Mouse (Mus musculus): ENCODE measurements around the gene Gstk1.

The Gstk1 gene

GRCm38 (mm10) chr6:42265391-42266330, 19.9 kb downstream of the Gstk1 start:
- DNase-seq (ENCODE audit: low spot score) = no peak

GRCm38 (mm10) chr6:42270817-42271216, 25.1 kb downstream of the Gstk1 start:
- DNase-seq (ENCODE audit: low spot score) = no peak

- no peak for DNase-seq (ENCODE audit: low spot score)
These were observed 30.4 kb downstream of the Gstk1 start for GRCm38 (mm10) chr6:42276151-42276550.

- no peak for DNase-seq (ENCODE audit: low spot score)
These were observed 37.3 kb downstream of the Gstk1 start for GRCm38 (mm10) chr6:42282865-42283528.

GRCm38 (mm10) chr6:42286448-42286847, 40.7 kb downstream of the Gstk1 start, which contains the start of gene Clcn1:
TSS of gene Clcn1 (plus strand) at chr6:42286685.
- no peak for DNase-seq (ENCODE audit: low spot score)

GRCm38 (mm10) chr6:42287562-42287961, 41.8 kb downstream of the Gstk1 start:
- DNase-seq (ENCODE audit: low spot score) = no peak

GRCm38 (mm10) chr6:42293327-42293726, 47.6 kb downstream of the Gstk1 start:
- DNase-seq (ENCODE audit: low spot score) = no peak

GRCm38 (mm10) chr6:42295549-42296094, 49.9 kb downstream of the Gstk1 start:
- DNase-seq (ENCODE audit: low spot score) = no peak

GRCm38 (mm10) chr6:42299362-42299761, 53.6 kb downstream of the Gstk1 start:
- DNase-seq (ENCODE audit: low spot score) = no peak

All from layer of hippocampus, adult 9-10 months (tissue).